Mouse (Mus musculus) B cell, adult 2 months (primary cell): ENCODE data around the gene Gm7876.
"Not testable (repeated sequence)": the region's sequence is repeated elsewhere in the genome, so short reads cannot be mapped to it uniquely, and the experiment has no call there.

Experiments used
- DNase-seq, 2 experiments: peaks; one replicate each; pipeline ENCODE4 v3.0.0; 2022

Gm7876 gene

GRCm38 (mm10) chr14:4708938-4709337 lies at the start of gene Gm7876:
Gene Gm7876, plus strand, starts transcription at chr14:4709238.
- not testable (repeated sequence) for DNase-seq

GRCm38 (mm10) chr14:4663892-4664291 lies 45.1 kb upstream of the Gm7876 start, which contains the start of gene Gm3239:
Gene Gm3239, plus strand, starts transcription at chr14:4664192.
- DNase-seq = not testable (repeated sequence)

GRCm38 (mm10) chr14:4726038-4726880 lies 17.2 kb downstream of the Gm7876 start, which contains the start of gene Gm3252:
Gene Gm3252, plus strand, starts transcription at chr14:4726775.
- not testable (repeated sequence) for DNase-seq
